Mouse (Mus musculus): ENCODE data around the gene Rilpl1. TPM values are rescaled to one million over a fixed set of nuclear protein-coding genes. Genes with fewer than 3 reads are reported as not detected.
"Not testable (repeated sequence)": the region's sequence is repeated elsewhere in the genome, so short reads cannot be mapped to it uniquely, and the experiment has no call there.

Gene Rilpl1
- polyA plus RNA-seq, 1 experiment, result 44.7 TPM

DNA sequence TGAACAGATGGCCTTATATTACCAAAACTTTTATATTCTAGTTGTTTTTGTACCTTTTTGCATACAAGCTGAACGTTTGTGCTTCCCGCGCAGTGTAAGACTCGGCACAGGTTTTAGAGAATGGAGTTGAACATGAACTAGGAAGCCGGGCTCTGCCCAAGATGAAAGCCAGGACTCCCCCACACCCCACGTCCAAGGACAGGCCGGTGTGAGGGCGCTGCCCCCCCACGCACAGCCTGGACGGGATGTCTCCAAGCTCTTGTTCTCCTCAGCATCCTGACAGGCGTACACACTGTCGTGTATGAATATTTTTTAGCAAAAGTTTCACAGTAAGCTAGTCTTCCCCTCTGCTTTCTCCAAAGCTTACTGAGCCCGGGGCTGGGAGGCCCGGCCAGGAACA lies 70.3 kb downstream of the Rilpl1 start:
- DNase-seq (ENCODE audit: extremely low spot score in 1 of 2, low spot score in 1 of 2), result not testable (repeated sequence)

DNA sequence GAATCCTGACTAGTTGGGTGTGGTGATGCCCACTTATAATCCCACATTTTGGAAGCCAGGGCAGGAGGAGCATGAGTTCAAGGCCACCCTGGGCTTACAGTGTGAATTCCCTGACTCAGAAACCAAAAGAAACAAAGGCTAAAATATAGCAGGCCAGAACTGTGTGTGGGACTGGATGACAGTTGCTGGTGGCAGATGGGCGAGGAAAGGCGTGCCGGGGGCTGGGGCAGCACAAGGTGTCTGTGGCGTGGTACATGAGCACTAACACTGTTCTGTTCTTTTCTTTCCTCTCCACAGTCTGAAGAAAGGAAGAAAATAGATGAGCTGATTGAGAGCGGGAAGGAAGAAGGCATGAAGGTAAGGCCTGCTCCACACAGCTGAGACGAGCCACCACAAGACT lies 74.4 kb downstream of the Rilpl1 start:
- peak in 1 of 2 experiments; percentile 56 for DNase-seq (ENCODE audit: extremely low spot score in 1 of 2, low spot score in 1 of 2)

DNA sequence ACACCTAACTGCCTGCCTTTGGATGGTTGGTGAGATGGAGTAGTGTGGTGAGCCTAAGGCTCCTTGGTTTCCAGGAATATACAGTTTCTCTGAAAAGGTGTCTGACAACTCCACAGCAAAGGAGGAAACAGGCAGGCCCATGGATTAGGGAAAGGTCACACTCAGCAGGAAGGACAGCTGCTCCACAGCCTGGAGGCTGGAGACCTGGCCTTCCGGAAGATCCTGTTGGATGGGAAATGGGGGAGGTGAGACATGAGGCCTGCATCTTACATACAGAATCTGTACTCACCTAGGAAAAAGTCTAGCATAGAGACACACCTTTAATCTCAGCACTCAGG lies 77.1 kb downstream of the Rilpl1 start:
- DNase-seq (ENCODE audit: extremely low spot score in 1 of 2, low spot score in 1 of 2), result no peak

DNA sequence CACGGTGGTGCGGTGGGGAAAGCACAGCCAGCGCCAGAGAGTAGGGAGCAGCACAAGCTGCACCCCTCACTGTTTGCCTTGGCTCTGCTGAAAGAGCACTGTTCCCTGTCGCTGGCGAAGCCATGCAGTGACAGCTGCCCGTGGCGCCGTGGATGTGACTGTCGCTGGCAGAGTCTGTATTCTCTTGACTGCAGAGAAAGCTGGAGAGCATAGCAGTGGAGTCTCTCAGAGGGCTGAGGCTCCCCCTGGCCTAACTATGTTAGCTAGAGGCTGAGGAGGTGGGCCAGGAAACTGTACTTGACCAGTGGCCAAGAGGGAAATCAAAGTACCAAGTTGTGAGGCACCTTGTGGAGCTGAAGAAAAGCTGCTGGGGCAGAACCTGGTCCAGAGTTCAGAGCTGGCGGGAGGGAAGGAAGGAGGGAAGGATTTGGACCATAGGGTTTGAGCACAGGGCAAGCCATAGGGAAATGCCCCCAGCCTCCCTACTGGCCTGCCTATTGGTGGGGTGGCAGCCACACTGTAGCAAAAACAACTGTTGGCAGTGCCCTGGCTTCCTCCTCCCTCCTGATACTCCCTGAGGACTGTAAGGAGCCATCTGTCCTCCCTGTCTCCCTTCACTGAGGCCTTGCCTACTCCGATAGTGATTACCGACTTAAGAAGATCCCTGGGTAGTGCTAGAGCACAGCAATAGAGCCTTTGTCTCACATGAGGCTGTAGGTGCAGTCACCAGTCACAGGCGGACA lies 77.7 kb downstream of the Rilpl1 start:
- peak in 1 of 2 experiments; percentile 69 for DNase-seq (ENCODE audit: extremely low spot score in 1 of 2, low spot score in 1 of 2)

DNA sequence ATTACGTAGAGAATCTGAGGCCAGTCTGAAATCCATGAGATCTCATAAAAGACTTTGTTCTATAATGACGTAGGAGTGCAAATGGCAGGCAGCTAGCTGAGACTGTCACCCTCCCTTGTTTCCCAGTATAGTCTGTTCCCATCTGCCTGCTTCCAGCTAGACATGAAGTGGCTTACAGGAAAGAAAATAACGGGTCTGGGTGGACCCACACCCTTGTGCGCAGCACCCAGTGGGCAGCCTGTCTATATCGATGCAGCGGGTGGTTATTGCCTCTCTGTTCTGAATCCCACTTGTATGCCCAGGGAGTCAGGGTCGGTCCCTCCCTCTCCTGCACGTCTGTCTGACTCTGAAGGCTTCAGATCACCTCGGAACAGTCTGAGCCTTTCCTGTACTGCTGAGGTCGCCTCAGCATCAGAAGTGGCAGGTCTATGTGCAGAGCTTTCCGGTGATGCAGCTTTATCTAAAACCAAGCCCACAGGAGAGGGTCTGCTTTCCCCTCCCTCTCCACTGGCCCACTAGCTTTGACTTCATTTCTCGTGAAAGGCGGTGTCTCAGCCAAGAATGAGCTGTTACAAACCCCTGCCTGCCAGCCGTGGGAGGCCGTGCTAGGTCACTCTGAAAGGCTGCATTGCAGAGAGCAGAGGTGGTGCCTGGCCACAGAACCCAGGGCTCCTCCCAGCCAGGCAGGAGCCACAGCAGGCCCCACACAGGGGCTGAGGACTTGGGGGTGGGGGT lies 78.5 kb downstream of the Rilpl1 start:
- DNase-seq (ENCODE audit: extremely low spot score in 1 of 2, low spot score in 1 of 2), result peak; percentile 58 to 72

DNA sequence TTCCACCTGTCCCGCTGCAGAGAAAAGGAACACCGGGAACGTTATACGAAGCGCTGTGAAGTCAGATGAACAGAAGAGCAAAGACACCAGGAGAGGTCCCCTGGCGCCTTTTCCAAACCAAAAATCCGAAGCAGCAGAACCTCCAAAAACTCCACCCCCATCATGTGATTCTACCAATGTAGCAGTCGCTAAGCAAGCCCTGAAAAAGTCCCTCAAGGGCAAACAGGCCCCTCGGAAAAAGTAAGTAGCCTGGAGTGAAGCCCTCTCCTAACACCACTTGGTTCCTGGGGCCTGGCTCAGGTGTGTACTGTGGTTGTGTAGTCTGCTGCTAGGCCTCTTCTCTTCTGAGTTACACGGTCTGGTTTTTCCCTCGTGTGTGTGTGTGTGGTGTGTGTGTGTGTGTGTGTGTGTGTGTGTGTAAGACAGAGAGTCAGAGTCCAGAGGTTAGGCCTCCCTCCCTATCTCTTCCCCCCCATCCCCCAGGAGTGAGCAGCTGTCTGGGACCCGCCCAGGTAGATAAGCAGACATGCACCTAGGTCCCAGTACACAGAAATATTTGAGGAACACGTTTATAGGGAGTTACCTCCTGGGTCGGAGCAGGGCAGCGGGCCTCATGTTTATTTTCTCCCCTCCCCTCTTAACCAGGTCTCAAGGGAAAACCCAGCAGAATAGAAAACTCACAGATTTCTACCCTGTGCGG lies 80.4 kb downstream of the Rilpl1 start:
- no peak for DNase-seq (ENCODE audit: extremely low spot score in 1 of 2, low spot score in 1 of 2)

DNA sequence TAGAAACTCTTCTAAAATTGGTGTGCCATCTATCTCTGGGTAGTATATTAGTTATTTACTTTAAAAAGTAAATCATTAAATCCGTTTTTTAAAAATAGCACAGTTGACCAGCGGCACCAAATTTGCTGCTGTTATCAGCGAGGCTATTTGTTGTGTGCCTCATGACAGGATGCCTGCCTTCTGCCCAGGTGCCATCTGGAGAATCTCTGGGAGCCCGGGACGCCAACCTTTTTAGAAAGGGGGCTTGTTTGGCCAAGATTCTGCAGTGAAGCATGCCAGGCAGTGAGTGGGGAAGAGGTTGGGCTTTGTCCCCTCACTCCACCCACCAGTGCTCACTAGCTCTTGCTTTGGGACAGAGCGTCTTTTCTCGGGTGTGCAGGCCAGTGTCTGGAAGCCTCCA lies 81.1 kb downstream of the Rilpl1 start:
- no peak for DNase-seq (ENCODE audit: extremely low spot score in 1 of 2, low spot score in 1 of 2)

DNA sequence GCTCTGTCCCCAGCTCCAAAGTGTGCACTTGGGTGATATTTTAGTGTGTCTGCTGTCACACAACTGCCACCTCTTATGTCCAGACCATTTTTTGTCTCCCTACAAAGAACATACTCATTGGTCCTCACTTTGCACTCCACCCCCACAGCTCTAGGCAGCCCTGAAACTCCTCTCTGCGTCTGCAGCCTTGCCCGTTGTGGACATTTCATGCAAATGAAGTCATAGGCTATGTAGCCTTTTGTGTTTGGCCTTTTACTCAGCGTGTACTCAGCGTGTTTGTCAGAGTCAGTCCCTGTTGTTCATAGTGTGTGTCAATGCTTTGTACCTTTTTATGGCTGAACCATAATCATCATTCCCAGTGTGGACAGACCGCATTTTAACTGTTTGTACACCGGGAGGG lies 81.7 kb downstream of the Rilpl1 start:
- DNase-seq (ENCODE audit: extremely low spot score in 1 of 2, low spot score in 1 of 2), result no peak

DNA sequence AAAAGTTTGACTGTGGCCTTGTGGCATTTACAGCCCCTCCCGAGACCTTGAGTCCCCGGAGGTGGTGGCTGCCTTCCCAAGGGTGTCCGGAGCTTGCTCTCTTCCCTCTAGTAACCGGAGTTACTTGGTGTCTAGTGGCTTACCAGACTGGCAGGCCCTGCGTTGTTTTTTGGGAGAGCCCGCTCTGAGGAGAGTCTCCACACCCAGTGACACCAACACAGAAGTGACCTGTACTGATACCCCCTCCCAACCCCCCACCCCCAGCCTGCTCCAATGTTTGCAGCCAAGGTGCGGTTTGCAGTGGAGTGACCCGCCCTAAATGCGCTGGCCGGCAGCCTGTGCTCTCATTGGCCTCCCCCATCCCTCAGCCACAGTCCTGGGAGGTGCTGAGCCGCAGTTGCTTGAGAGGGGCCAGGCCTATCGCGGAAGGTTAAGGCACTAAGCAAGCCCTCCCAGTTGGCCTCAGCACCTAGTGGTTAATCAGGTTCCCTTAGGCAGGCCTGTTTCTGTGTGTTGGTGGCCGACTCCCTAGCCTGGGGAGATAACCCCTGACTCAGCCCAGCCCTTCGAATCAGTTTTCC lies 84.8 kb downstream of the Rilpl1 start:
- DNase-seq (ENCODE audit: extremely low spot score in 1 of 2, low spot score in 1 of 2), result no peak

DNA sequence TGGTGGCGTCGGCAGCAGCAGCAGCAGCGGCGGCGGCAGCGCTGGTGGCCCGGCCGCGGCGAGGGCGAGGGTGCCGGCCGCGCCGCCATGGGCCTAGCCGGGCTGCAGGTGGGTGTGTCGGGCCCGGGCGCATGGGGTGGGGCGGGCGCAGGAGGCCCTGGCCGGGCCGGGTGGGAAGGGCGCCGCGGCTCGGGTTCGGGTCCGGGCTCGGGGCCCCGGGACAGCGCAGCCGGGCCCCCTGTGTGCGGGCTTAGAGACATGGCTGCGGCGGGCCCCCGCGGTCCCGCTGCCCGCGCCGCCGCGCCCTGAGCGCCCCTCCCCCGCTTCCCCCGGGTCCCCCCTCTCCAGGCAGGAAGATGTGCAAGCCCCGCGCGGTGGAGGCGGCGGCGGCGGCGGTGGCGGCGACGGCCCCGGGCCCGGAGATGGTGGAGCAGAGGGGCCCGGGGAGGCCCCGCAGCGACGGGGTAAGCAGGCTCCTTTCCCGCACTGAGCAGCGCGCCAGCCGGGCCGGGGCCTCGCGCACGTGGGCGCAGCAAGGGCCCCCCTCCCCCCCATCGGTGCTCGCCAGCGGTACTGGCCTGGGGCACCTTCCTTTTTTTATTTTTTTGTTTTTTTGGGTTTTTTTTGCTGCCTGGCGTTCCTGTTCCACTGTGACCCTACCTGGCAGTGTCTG lies 85.4 kb downstream of the Rilpl1 start:
- DNase-seq (ENCODE audit: extremely low spot score in 1 of 2, low spot score in 1 of 2), result no peak

DNA sequence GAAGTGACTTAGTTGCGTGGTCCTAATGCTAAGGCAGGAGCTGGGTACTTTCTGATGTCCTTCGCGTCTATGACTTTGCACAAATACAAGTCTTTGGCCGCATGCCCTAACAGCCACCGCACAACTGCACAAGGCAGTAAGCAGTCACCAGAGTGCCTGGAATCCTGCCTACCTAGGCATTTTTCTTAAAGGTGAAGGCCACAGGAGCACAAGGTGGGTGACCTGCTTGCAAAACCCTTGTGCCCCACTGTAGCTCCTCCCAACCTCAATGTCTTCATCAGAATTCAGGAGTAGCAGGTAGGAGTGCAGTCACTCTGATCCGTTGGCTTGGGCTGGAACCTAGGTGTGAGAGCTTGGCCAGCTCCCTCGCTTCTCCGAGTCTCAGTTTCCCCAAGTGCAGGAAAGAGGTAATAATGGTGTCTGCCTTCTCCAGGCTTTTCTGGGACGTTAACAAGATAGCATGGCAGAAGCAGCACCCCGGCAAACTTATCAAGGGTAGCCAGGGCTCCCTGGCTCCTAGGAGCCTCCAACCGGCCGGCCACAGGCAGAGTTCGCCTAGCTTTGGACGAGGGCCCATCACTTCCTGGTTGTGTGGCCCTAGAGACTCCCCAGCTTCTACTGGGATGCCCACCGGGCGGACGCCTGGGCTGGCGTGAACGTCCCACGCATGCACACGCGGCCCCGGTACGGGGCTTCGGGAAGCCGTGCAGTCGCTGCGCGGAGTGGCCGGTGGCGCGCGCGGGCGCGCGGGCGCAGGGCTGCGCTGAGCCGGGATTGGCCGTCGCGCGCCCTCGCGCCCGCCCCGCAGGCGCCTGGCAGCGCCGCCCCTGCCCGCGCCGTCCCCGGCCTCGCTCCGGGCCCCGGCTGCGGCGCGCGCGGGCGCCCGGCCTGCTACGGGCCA lies 86.3 kb downstream of the Rilpl1 start:
- DNase-seq (ENCODE audit: extremely low spot score in 1 of 2, low spot score in 1 of 2), result peak in 1 of 2 experiments; percentile 75

DNA sequence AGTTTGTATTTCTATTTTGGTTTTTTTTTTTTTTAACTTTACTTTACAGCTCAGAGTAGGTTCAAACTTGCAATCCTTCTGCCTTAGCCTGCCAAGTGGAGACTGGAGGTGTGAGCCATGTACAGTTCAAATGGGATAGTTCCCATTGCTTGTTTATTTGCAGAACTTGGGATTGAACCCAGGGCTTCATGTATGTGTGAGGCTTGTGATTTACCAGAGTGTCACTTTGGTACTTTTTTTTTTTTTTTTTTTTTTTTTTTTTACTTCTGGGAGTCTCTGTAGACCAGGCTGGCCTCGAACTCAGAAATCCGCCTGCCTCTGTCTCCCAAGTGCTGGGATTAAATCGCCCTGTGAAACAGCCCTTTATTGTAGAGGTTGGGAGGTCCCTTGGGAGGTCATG lies 87.0 kb downstream of the Rilpl1 start:
- DNase-seq (ENCODE audit: extremely low spot score in 1 of 2, low spot score in 1 of 2), result no peak

Other genes with a start within 250 kb of the Rilpl1 start
- 21.1 and 21.7 TPM in 2 replicates for gene Mphosph9, start 203.4 kb downstream of the Rilpl1 start, polyA plus RNA-seq (2012; rRNA removed)
- 14.6 and 15.6 TPM in 2 replicates for gene 2810006K23Rik, start 203.3 kb downstream of the Rilpl1 start, polyA plus RNA-seq (2012; rRNA removed)
- gene Cdk2ap1, start 168.3 kb downstream of the Rilpl1 start, polyA plus RNA-seq (2012; rRNA removed), result 182 and 239 TPM in 2 replicates
- gene Sbno1, start 105.4 kb downstream of the Rilpl1 start, polyA plus RNA-seq (2012; rRNA removed), result 57.7 and 59.5 TPM in 2 replicates
- 41.8 and 54.3 TPM in 2 replicates for gene Kmt5a, start 91.5 kb downstream of the Rilpl1 start, polyA plus RNA-seq (2012; rRNA removed)
- gene Rilpl2, start 53.0 kb downstream of the Rilpl1 start, polyA plus RNA-seq (2012; rRNA removed), result 24.5 and 25.9 TPM in 2 replicates
- 9.6 and 11.8 TPM in 2 replicates for gene Snrnp35, start 48.3 kb downstream of the Rilpl1 start, polyA plus RNA-seq (2012; rRNA removed)
- 108 and 133 TPM in 2 replicates for gene Tmed2, start 9.3 kb upstream of the Rilpl1 start, polyA plus RNA-seq (2012; rRNA removed)
- gene Ddx55, start 21.5 kb upstream of the Rilpl1 start, polyA plus RNA-seq (2012; rRNA removed), result 38.2 and 38.3 TPM in 2 replicates
- gene Eif2b1, start 47.7 kb upstream of the Rilpl1 start, polyA plus RNA-seq (2012; rRNA removed), result 31.1 and 32.2 TPM in 2 replicates
- 50.6 and 56.4 TPM in 2 replicates for gene Gtf2h3, start 47.7 kb upstream of the Rilpl1 start, polyA plus RNA-seq (2012; rRNA removed)
- 41.7 and 44.4 TPM in 2 replicates for gene Atp6v0a2, start 97.2 kb upstream of the Rilpl1 start, polyA plus RNA-seq (2012; rRNA removed)
- gene Dnah10, start 193.7 kb upstream of the Rilpl1 start, polyA plus RNA-seq (2012; rRNA removed), result 0.26 and 0.38 TPM in 2 replicates

Data from frontal cortex, adult 2 months (tissue).